Mouse (Mus musculus) megakaryocyte, embryonic 14.5 days (primary cell): Measurements from ENCODE around the gene Glis2.

Experiments
- FLI1 ChIP-seq: IDR thresholded peaks from 2 replicates; pipeline ENCODE4 v1.6.1; 2012; ENCODE audit warnings: low read length, inconsistent platforms, mixed read lengths
- GATA1 ChIP-seq: IDR thresholded peaks from 3 replicates; pipeline ENCODE4 v1.6.1; 2012; ENCODE audit warnings: mixed read lengths, low read length, inconsistent platforms, borderline replicate concordance

DNA sequence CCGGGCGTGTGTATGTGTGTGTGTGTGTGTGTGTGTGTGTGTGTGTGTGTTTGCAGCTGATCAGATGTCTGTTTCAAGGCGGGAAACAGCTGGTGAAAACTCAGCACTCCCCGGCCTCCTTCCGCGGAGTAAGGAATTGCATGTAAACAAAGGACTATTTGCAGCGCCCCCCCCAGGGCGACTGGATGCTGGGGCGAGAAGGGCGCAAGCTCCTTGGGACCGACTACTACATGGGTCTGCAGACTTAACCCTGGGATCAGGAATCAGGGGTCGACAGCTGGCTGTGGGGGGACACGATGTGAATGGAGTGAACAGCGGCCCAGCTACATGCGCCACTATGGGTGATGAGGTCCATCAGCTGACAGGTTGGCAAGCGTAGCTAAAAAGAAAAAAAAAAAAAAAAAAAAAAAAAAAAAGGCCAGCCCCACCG is 34.8 kb upstream of the Glis2 start, which contains the start of gene Tfap4:
- TF ChIP-seq GATA1, result no peak
- no peak for TF ChIP-seq FLI1
